Mouse (Mus musculus) testis, adult 2 months (tissue): ENCODE results near the gene Snrnp27. TPM values are rescaled to one million over a fixed set of nuclear protein-coding genes. Genes with fewer than 3 reads are reported as not detected.

Experiments used
- H3K27ac ChIP-seq: fragments of 200-500 bp; 2 replicates; pipeline ENCODE4 v1.5.1; 2012; ENCODE audit warnings: low read depth, low read length; ENCODE audit not compliant: control insufficient read depth, insufficient read depth
- H3K27me3 ChIP-seq: fragments of 200-500 bp; 2 replicates; pipeline ENCODE4 v1.6.1; 2012; ENCODE audit warnings: mild to moderate bottlenecking, low read length, moderate library complexity; ENCODE audit not compliant: control insufficient read depth, insufficient read depth
- H3K36me3 ChIP-seq: fragments of 200-500 bp; 2 replicates; pipeline ENCODE4 v1.6.1; 2012; ENCODE audit warnings: mild to moderate bottlenecking, low read length; ENCODE audit not compliant: control insufficient read depth, insufficient read depth
- H3K4me1 ChIP-seq: fragments of 200-500 bp; 2 replicates; pipeline ENCODE4 v1.6.1; 2012; ENCODE audit warnings: low read length; ENCODE audit not compliant: control insufficient read depth, insufficient read depth
- H3K4me3 ChIP-seq: fragments of 200-500 bp; 2 replicates; pipeline ENCODE4 v1.5.1; 2012; ENCODE audit warnings: low read depth, mild to moderate bottlenecking, low read length, moderate library complexity, mixed read lengths; ENCODE audit not compliant: control insufficient read depth
- CTCF ChIP-seq: fragments of 200-500 bp; IDR thresholded peaks from 2 replicates; pipeline ENCODE4 v1.5.1; 2012; ENCODE audit warnings: low read depth, mild to moderate bottlenecking, inconsistent platforms, low read length, moderate library complexity; ENCODE audit not compliant: control insufficient read depth, insufficient read depth, insufficient replicate concordance
- POLR2A ChIP-seq: fragments of 200-500 bp; IDR thresholded peaks from 2 replicates; pipeline ENCODE4 v1.6.1; 2012; ENCODE audit warnings: low read depth, mild to moderate bottlenecking, inconsistent platforms, low read length, moderate library complexity; ENCODE audit not compliant: control insufficient read depth
- polyA plus RNA-seq: library from polyadenylated mRNA; depleted of rRNA; stranded (reverse); fragments of >200 nt; gene quantifications from 2 replicates; pipeline ENCODE4 v1.2.3, GENCODE M21; 2012

Gene Snrnp27
- polyA plus RNA-seq, 1 experiment = 18.4 TPM

- no peak for TF ChIP-seq CTCF
- no peak for TF ChIP-seq POLR2A
- H3K27me3 ChIP-seq = no peaks in the 10 kb centered on the region
- H3K36me3 ChIP-seq = no peaks in the 10 kb centered on the region
- no peaks in the 10 kb centered on the region for H3K4me1 ChIP-seq
- no peak overlapping the region for H3K4me3 ChIP-seq
- no peak overlapping the region for H3K27ac ChIP-seq
These were observed 44.2 kb downstream of the Snrnp27 start for GRCm38 (mm10) chr6:86640161-86640560.

DNA sequence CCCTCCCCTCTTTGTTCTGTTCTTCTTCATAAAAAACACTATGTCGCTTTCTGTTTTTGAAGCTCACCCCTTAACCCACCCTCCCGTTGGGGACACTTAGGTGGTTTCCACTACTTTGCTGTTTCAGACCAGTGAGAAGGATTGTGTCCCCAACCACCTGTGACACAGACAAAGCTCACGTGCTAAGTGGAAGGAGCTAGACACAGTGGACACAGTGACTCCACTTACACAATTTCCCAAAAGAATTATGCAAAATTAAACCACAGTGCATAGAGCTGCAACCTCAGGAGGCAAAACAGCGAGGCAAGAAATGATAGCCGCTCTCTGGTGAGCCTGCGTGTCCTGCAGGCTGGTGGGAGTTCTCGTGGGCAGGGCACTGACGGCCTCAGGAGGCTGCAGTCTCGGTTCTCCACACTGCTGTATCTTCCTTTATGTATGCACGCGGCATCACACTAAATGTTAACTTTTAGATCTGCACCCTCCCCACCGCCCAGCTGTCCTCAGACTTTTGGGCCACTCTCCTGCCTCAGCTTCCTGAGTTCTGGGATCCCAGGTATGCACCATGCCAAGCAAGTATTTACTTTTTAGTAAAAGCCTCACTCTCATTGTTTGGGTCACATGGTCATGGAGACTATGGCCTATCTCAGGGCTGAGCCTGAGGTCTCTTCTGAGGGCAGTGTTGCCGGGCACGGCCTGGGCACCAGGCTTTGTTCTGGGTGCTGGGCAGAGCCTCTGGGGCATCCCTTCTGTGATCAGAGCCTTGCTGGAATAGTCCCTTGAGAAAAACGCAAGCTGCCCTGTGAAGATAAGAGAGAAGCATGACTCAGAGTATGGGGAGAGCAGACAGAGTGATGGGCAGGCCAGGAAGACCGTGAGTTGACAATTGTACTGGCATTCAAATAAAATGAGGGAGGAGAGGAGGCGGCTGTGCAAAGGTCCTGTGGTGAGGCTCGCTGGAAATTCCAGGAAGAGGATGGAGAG is 44.9 kb downstream of the Snrnp27 start:
- no peak overlapping the region for H3K27ac ChIP-seq
- TF ChIP-seq POLR2A (no peak), CTCF (no peak)
- no peak overlapping the region for H3K4me3 ChIP-seq

GRCm38 (mm10) chr6:86638434-86638833 is 45.9 kb downstream of the Snrnp27 start:
- no peaks in the 10 kb centered on the region for H3K4me1 ChIP-seq
- H3K27me3 ChIP-seq = no peaks in the 10 kb centered on the region
- TF ChIP-seq POLR2A = no peak
- TF ChIP-seq CTCF = no peak
- no peak overlapping the region for H3K27ac ChIP-seq
- no peak overlapping the region for H3K4me3 ChIP-seq
- H3K36me3 ChIP-seq = no peaks in the 10 kb centered on the region

More for the DNA sequence above, 44.9 kb downstream of the Snrnp27 start:
- no peaks in the 10 kb centered on the region for H3K27me3 ChIP-seq
- H3K36me3 ChIP-seq = no peaks in the 10 kb centered on the region
- no peaks in the 10 kb centered on the region for H3K4me1 ChIP-seq

DNA sequence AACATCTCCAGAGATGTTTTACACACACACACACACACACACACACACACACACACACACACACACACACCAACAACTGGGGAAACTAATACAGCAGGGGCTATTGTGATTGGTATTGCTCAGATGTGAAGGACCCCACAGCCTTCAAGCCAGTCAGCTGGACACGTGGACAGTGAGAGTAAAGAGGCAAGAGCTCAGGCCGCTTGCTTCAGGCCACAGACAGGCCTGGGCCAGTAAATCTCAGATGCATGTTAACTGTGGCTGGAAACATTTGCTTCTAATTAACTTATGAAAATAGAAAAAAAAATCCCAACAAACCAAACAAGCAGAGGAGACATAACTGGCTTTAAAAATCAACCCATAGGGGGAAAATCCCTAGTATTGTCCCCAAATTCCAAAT is 46.5 kb downstream of the Snrnp27 start:
- TF ChIP-seq POLR2A = no peak
- TF ChIP-seq CTCF = no peak

DNA sequence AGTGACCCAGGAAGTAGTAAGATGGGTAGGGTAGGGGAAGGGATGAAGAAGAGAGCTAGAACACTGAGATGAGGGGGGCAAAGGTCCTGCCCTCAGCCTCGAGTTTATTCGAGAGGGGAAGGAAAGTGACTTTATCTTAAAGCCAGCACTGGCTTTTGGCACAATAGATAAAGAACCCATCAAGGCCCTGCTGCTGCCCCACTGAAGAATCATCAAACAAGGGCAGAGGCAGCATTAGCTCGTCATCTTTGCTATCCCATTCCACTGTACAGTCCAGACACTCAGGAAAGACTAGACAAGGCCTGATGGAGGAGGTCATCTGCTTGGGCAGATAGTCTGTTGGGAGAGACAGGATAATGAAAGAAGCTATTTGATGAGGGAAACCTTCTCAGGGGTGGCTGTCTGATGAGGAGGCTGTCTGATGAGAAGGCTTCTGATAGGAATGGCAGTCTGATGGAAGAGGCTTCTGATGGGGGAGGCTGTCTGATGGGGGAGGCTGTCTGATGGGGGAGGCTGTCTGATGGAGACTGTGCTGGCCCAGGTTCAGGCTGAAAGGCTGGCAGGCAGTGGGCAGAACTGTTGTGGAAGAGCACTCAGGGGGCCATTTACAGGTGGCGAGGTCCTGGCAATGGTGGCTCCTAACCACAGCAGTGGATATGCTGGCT is 47.0 kb downstream of the Snrnp27 start:
- no peak overlapping the region for H3K4me3 ChIP-seq
- H3K27me3 ChIP-seq = no peaks in the 10 kb centered on the region
- no peaks in the 10 kb centered on the region for H3K4me1 ChIP-seq
- no peak for TF ChIP-seq CTCF
- no peak for TF ChIP-seq POLR2A
- H3K36me3 ChIP-seq = no peaks in the 10 kb centered on the region
- H3K27ac ChIP-seq = no peak overlapping the region

More for the DNA sequence above, 46.5 kb downstream of the Snrnp27 start:
- H3K27ac ChIP-seq = no peak overlapping the region
- H3K4me1 ChIP-seq = no peaks in the 10 kb centered on the region
- H3K27me3 ChIP-seq = no peaks in the 10 kb centered on the region
- no peaks in the 10 kb centered on the region for H3K36me3 ChIP-seq
- no peak overlapping the region for H3K4me3 ChIP-seq

- TF ChIP-seq POLR2A (no peak), CTCF (no peak)
- Histone ChIP-seq H3K36me3 (no peaks in the 10 kb centered on the region), H3K4me3 (no peak overlapping the region), H3K27ac (no peak overlapping the region), H3K4me1 (no peaks in the 10 kb centered on the region), H3K27me3 (no peaks in the 10 kb centered on the region)
These were observed 47.8 kb downstream of the Snrnp27 start for GRCm38 (mm10) chr6:86636495-86636894.

- H3K36me3 ChIP-seq = no peaks in the 10 kb centered on the region
- no peaks in the 10 kb centered on the region for H3K27me3 ChIP-seq
- H3K4me3 ChIP-seq = no peak overlapping the region
- TF ChIP-seq POLR2A = no peak
- TF ChIP-seq CTCF = no peak
- peaks cover 2% of the 10 kb centered on the region; the same call in 1 of the 2 replicates for H3K4me1 ChIP-seq
- H3K27ac ChIP-seq = no peak overlapping the region
These were observed 54.2 kb downstream of the Snrnp27 start for GRCm38 (mm10) chr6:86630141-86630540.
